Mouse (Mus musculus): ENCODE measurements around the gene Kcnk1.

The Kcnk1 gene

GRCm38 (mm10) chr8:125996980-125997379, 2.0 kb downstream of the Kcnk1 start:
- DNase-seq (ENCODE audit: low spot score): no peak

GRCm38 (mm10) chr8:125997550-125997949, 2.6 kb downstream of the Kcnk1 start:
- no peak for DNase-seq (ENCODE audit: low spot score)

- DNase-seq (ENCODE audit: low spot score): no peak
Measured at GRCm38 (mm10) chr8:125999842-126000395, 4.9 kb downstream of the Kcnk1 start.

- DNase-seq (ENCODE audit: low spot score): no peak
Measured at GRCm38 (mm10) chr8:126003546-126003945, 8.6 kb downstream of the Kcnk1 start.

GRCm38 (mm10) chr8:126004953-126005352, 10.0 kb downstream of the Kcnk1 start:
- DNase-seq (ENCODE audit: low spot score): no peak

GRCm38 (mm10) chr8:126006310-126006990, 11.5 kb downstream of the Kcnk1 start:
- no peak for DNase-seq (ENCODE audit: low spot score)

GRCm38 (mm10) chr8:126007538-126008330, 12.8 kb downstream of the Kcnk1 start:
- no peak for DNase-seq (ENCODE audit: low spot score)

- DNase-seq (ENCODE audit: low spot score): no peak
Measured at GRCm38 (mm10) chr8:126008945-126009344, 14.0 kb downstream of the Kcnk1 start.

- DNase-seq (ENCODE audit: low spot score): no peak
Measured at GRCm38 (mm10) chr8:126010900-126011299, 15.9 kb downstream of the Kcnk1 start.

GRCm38 (mm10) chr8:126012334-126012733, 17.4 kb downstream of the Kcnk1 start:
- DNase-seq (ENCODE audit: low spot score): no peak

- no peak for DNase-seq (ENCODE audit: low spot score)
Measured at GRCm38 (mm10) chr8:126013646-126014045, 18.7 kb downstream of the Kcnk1 start.

- no peak for DNase-seq (ENCODE audit: low spot score)
Measured at GRCm38 (mm10) chr8:126021932-126022331, 27.0 kb downstream of the Kcnk1 start.

- DNase-seq (ENCODE audit: low spot score): no peak
Measured at GRCm38 (mm10) chr8:126023706-126024305, 28.8 kb downstream of the Kcnk1 start.

- DNase-seq (ENCODE audit: low spot score): no peak
Measured at GRCm38 (mm10) chr8:126024891-126025290, 29.9 kb downstream of the Kcnk1 start.

GRCm38 (mm10) chr8:126026121-126026520, 31.2 kb downstream of the Kcnk1 start:
- DNase-seq (ENCODE audit: low spot score): no peak

GRCm38 (mm10) chr8:126026584-126026983, 31.6 kb downstream of the Kcnk1 start:
- no peak for DNase-seq (ENCODE audit: low spot score)

- no peak for DNase-seq (ENCODE audit: low spot score)
Measured at GRCm38 (mm10) chr8:126027486-126027885, 32.5 kb downstream of the Kcnk1 start.

- DNase-seq (ENCODE audit: low spot score): no peak
Measured at GRCm38 (mm10) chr8:126028941-126029340, 34.0 kb downstream of the Kcnk1 start.

- DNase-seq (ENCODE audit: low spot score): no peak
Measured at GRCm38 (mm10) chr8:126032776-126033175, 37.8 kb downstream of the Kcnk1 start.

- DNase-seq (ENCODE audit: low spot score): no peak
Measured at GRCm38 (mm10) chr8:126035046-126035445, 40.1 kb downstream of the Kcnk1 start.

GRCm38 (mm10) chr8:126036340-126036739, 41.4 kb downstream of the Kcnk1 start:
- DNase-seq (ENCODE audit: low spot score): no peak

- no peak for DNase-seq (ENCODE audit: low spot score)
Measured at GRCm38 (mm10) chr8:126045751-126046150, 50.8 kb downstream of the Kcnk1 start.

GRCm38 (mm10) chr8:126053911-126054310, 58.9 kb downstream of the Kcnk1 start:
- no peak for DNase-seq (ENCODE audit: low spot score)

All from T-cell, adult 2 months (primary cell).